Mouse (Mus musculus): ENCODE data around the gene Ttc28. TPM values are rescaled to one million over a fixed set of nuclear protein-coding genes. Genes with fewer than 3 reads are reported as not detected.

The Ttc28 gene
- polyA plus RNA-seq, 1 experiment from 2014 or later: 12.9 TPM

DNA sequence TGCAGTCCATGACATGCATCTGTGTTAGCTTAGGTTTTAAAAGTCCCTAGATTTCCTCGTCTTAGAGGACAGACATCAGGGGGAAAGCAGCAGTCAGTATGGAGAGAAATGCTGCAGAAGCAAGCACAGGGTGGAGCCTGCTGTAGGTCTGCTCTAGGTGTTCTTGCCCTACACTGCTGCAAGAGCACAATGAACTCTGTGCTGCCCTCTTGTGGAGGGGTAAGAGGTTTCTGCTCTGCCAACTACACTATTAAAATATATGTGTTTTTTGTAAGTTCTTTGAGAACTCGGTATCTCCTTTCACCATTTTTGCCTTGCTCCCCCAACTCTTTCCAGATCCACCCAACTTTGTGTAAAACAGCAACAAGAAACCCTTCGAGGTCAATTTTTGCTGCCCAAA, 425.1 kb downstream of the Ttc28 start:
- no peak for ATAC-seq (ENCODE audit: insufficient number of reproducible peaks, low FRiP score, low TSS enrichment, low read depth)
- DNase-seq (ENCODE audit: low spot score): no peak
- H3K36me3 ChIP-seq (ENCODE audit: control insufficient read depth, insufficient read depth, low read length): no peaks in the 10 kb centered on the region
- no peaks in the 10 kb centered on the region for H3K4me1 ChIP-seq (ENCODE audit: control insufficient read depth, insufficient read depth, low read length)
- 89% methylated on average over 3 of the region's 3 CpGs for WGBS
- H3K27ac ChIP-seq (replicated peaks; ENCODE audit: low read depth, low read length): no peak overlapping the region
- no peak overlapping the region for H3K4me2 ChIP-seq (ENCODE audit: low read depth, severe bottlenecking)
- H3K27me3 ChIP-seq (ENCODE audit: control insufficient read depth, insufficient read depth, low read length): no peaks in the 10 kb centered on the region
- H3K9me3 ChIP-seq (ENCODE audit: control insufficient read depth, low read length): no peaks in the 10 kb centered on the region
- no peak overlapping the region for H3K4me3 ChIP-seq (ENCODE audit: low read depth, low read length)
- H3K9ac ChIP-seq (ENCODE audit: low read length): no peak overlapping the region

GRCm38 (mm10) chr5:111310185-111310584, 430.6 kb downstream of the Ttc28 start:
- no peak overlapping the region for H3K4me3 ChIP-seq (ENCODE audit: low read depth, low read length)
- DNase-seq (ENCODE audit: low spot score) (no peak), ATAC-seq (ENCODE audit: insufficient number of reproducible peaks, low FRiP score, low TSS enrichment, low read depth) (no peak)
- H3K36me3 ChIP-seq (ENCODE audit: control insufficient read depth, insufficient read depth, low read length): no peaks in the 10 kb centered on the region
- no peak overlapping the region for H3K4me2 ChIP-seq (ENCODE audit: low read depth, severe bottlenecking)
- H3K9ac ChIP-seq (ENCODE audit: low read length): no peak overlapping the region
- no peaks in the 10 kb centered on the region for H3K4me1 ChIP-seq (ENCODE audit: control insufficient read depth, insufficient read depth, low read length)
- H3K27ac ChIP-seq (replicated peaks; ENCODE audit: low read depth, low read length): no peak overlapping the region
- H3K27me3 ChIP-seq (ENCODE audit: control insufficient read depth, insufficient read depth, low read length): no peaks in the 10 kb centered on the region
- no peaks in the 10 kb centered on the region for H3K9me3 ChIP-seq (ENCODE audit: control insufficient read depth, low read length)
- WGBS: 82% methylated on average over 6 of the region's 6 CpGs

DNA sequence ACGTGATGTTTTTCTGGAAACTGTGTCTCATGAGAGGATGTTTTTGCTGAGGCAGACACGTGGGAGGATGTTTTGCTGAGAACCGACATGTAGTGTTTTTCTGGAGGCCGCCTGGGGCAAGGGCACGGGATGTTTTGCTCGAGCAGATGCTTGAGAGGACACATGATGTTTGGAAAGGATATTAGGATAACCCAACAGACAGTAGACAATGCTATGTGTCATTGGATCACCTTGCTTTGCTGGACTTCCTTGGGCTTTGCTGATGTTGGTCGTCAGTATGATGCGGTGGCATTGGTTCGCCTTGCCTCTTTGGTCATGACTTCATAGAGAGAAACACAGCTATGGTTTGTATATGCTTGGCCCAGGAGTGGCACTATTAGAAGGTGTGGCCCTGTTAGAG, 434.2 kb downstream of the Ttc28 start:
- H3K4me3 ChIP-seq (ENCODE audit: low read depth, low read length): no peak overlapping the region
- no peaks in the 10 kb centered on the region for H3K9me3 ChIP-seq (ENCODE audit: control insufficient read depth, low read length)
- no peak for DNase-seq (ENCODE audit: low spot score)
- WGBS: 90% methylated on average over 9 of the region's 9 CpGs
- no peaks in the 10 kb centered on the region for H3K36me3 ChIP-seq (ENCODE audit: control insufficient read depth, insufficient read depth, low read length)
- H3K4me1 ChIP-seq (ENCODE audit: control insufficient read depth, insufficient read depth, low read length): no peaks in the 10 kb centered on the region
- no peak overlapping the region for H3K9ac ChIP-seq (ENCODE audit: low read length)
- H3K4me2 ChIP-seq (ENCODE audit: low read depth, severe bottlenecking): no peak overlapping the region
- no peak overlapping the region for H3K27ac ChIP-seq (replicated peaks; ENCODE audit: low read depth, low read length)
- no peak for ATAC-seq (ENCODE audit: insufficient number of reproducible peaks, low FRiP score, low TSS enrichment, low read depth)
- H3K27me3 ChIP-seq (ENCODE audit: control insufficient read depth, insufficient read depth, low read length): no peaks in the 10 kb centered on the region

- no peak overlapping the region for H3K27ac ChIP-seq (replicated peaks; ENCODE audit: low read depth, low read length)
- H3K4me1 ChIP-seq (ENCODE audit: control insufficient read depth, insufficient read depth, low read length): no peaks in the 10 kb centered on the region
- DNase-seq (ENCODE audit: low spot score) (no peak), ATAC-seq (ENCODE audit: insufficient number of reproducible peaks, low FRiP score, low TSS enrichment, low read depth) (no peak)
- no peak overlapping the region for H3K4me3 ChIP-seq (ENCODE audit: low read depth, low read length)
- no peak overlapping the region for H3K9ac ChIP-seq (ENCODE audit: low read length)
- H3K36me3 ChIP-seq (ENCODE audit: control insufficient read depth, insufficient read depth, low read length): no peaks in the 10 kb centered on the region
- H3K4me2 ChIP-seq (ENCODE audit: low read depth, severe bottlenecking): no peak overlapping the region
- H3K9me3 ChIP-seq (ENCODE audit: control insufficient read depth, low read length): no peaks in the 10 kb centered on the region
- no peaks in the 10 kb centered on the region for H3K27me3 ChIP-seq (ENCODE audit: control insufficient read depth, insufficient read depth, low read length)
- WGBS: 90% methylated on average over 6 of the region's 6 CpGs
Measured at GRCm38 (mm10) chr5:111315061-111315460, 435.5 kb downstream of the Ttc28 start.

DNA sequence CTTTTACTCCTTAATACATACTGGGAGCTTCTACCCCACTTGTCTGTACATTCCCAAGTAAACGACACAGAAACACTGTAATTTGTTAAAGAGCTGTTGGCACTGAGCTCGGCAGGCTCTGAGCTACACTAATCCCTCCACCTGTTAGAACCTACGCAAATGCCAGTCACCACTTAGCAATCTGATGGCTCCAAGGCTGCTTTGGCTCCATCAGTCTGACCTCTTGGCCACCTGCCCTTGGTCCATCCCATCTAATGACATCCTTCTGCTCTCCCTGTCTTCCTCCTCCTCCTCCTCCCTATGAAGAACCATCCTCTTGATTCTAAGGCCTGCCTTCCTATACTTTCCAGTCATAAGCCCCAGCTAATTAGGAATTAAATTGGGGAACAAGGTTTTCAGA, 437.9 kb downstream of the Ttc28 start:
- Histone ChIP-seq H3K9me3 (ENCODE audit: control insufficient read depth, low read length) (no peaks in the 10 kb centered on the region), H3K36me3 (ENCODE audit: control insufficient read depth, insufficient read depth, low read length) (no peaks in the 10 kb centered on the region), H3K27ac (replicated peaks; ENCODE audit: low read depth, low read length) (no peak overlapping the region), H3K4me2 (ENCODE audit: low read depth, severe bottlenecking) (no peak overlapping the region), H3K9ac (ENCODE audit: low read length) (no peak overlapping the region), H3K4me1 (ENCODE audit: control insufficient read depth, insufficient read depth, low read length) (no peaks in the 10 kb centered on the region), H3K27me3 (ENCODE audit: control insufficient read depth, insufficient read depth, low read length) (no peaks in the 10 kb centered on the region), H3K4me3 (ENCODE audit: low read depth, low read length) (no peak overlapping the region)
- ATAC-seq (ENCODE audit: insufficient number of reproducible peaks, low FRiP score, low TSS enrichment, low read depth) (no peak), DNase-seq (ENCODE audit: low spot score) (no peak)
- WGBS: 68% methylated on average over 3 of the region's 3 CpGs

DNA sequence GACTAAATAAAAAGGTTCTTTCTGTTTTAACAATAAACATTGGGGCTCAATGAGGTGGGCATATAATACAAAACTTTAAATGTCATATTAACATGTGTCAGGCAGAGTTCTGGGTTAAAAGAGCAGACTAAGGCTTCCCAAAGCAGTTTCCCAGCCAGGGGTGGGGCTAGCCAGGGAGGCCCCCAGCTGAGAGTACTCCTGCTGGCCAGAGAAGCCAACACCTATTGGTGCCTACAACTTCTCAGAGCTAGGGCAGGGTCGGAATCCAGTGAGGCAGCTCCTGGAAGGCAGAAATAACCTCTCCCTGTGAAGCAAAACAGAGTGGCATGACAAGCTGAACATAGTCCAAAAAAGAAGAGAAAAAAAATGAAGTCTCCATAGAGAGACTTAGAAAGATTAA, 439.3 kb downstream of the Ttc28 start:
- 73% methylated on average over 1 of the region's 1 CpGs for WGBS
- H3K4me2 ChIP-seq (ENCODE audit: low read depth, severe bottlenecking): no peak overlapping the region
- no peaks in the 10 kb centered on the region for H3K4me1 ChIP-seq (ENCODE audit: control insufficient read depth, insufficient read depth, low read length)
- H3K9me3 ChIP-seq (ENCODE audit: control insufficient read depth, low read length): no peaks in the 10 kb centered on the region
- H3K27ac ChIP-seq (replicated peaks; ENCODE audit: low read depth, low read length): no peak overlapping the region
- DNase-seq (ENCODE audit: low spot score) (no peak), ATAC-seq (ENCODE audit: insufficient number of reproducible peaks, low FRiP score, low TSS enrichment, low read depth) (no peak)
- no peak overlapping the region for H3K9ac ChIP-seq (ENCODE audit: low read length)
- H3K36me3 ChIP-seq (ENCODE audit: control insufficient read depth, insufficient read depth, low read length): no peaks in the 10 kb centered on the region
- H3K27me3 ChIP-seq (ENCODE audit: control insufficient read depth, insufficient read depth, low read length): no peaks in the 10 kb centered on the region
- H3K4me3 ChIP-seq (ENCODE audit: low read depth, low read length): no peak overlapping the region

DNA sequence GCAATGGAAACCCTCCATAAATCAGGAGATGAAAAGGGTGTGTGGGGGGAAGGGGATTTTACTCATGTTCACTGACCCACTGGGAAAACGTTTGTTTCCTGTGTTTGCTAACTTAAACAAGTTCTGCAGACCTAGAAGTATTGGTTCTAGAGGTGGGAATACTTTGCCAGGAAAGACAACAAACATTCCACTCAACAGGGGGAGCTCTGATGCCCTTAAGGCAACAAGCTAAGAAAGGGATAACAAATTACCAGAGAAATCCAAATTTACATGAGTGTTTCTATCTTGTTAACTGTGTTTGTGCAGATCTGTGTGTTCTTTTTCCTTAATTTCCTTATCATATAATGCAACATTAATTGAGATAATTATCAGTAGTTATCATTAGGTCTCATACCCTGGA, 446.2 kb downstream of the Ttc28 start:
- no peak overlapping the region for H3K27ac ChIP-seq (replicated peaks; ENCODE audit: low read depth, low read length)
- 19% methylated on average over 1 of the region's 1 CpGs for WGBS
- no peak overlapping the region for H3K4me3 ChIP-seq (ENCODE audit: low read depth, low read length)
- DNase-seq (ENCODE audit: low spot score): no peak
- no peaks in the 10 kb centered on the region for H3K9me3 ChIP-seq (ENCODE audit: control insufficient read depth, low read length)
- no peak overlapping the region for H3K9ac ChIP-seq (ENCODE audit: low read length)
- ATAC-seq (ENCODE audit: insufficient number of reproducible peaks, low FRiP score, low TSS enrichment, low read depth): no peak
- no peaks in the 10 kb centered on the region for H3K36me3 ChIP-seq (ENCODE audit: control insufficient read depth, insufficient read depth, low read length)
- H3K27me3 ChIP-seq (ENCODE audit: control insufficient read depth, insufficient read depth, low read length): no peaks in the 10 kb centered on the region
- H3K4me1 ChIP-seq (ENCODE audit: control insufficient read depth, insufficient read depth, low read length): no peaks in the 10 kb centered on the region
- H3K4me2 ChIP-seq (ENCODE audit: low read depth, severe bottlenecking): no peak overlapping the region

GRCm38 (mm10) chr5:111327420-111327819, 447.8 kb downstream of the Ttc28 start:
- no peaks in the 10 kb centered on the region for H3K36me3 ChIP-seq (ENCODE audit: control insufficient read depth, insufficient read depth, low read length)
- no peak overlapping the region for H3K9ac ChIP-seq (ENCODE audit: low read length)
- no peak overlapping the region for H3K27ac ChIP-seq (replicated peaks; ENCODE audit: low read depth, low read length)
- H3K4me2 ChIP-seq (ENCODE audit: low read depth, severe bottlenecking): no peak overlapping the region
- H3K4me3 ChIP-seq (ENCODE audit: low read depth, low read length): no peak overlapping the region
- H3K4me1 ChIP-seq (ENCODE audit: control insufficient read depth, insufficient read depth, low read length): peaks cover 9% of the 10 kb centered on the region
- DNase-seq (ENCODE audit: low spot score) (no peak), ATAC-seq (ENCODE audit: insufficient number of reproducible peaks, low FRiP score, low TSS enrichment, low read depth) (no peak)
- H3K27me3 ChIP-seq (ENCODE audit: control insufficient read depth, insufficient read depth, low read length): no peaks in the 10 kb centered on the region
- no peaks in the 10 kb centered on the region for H3K9me3 ChIP-seq (ENCODE audit: control insufficient read depth, low read length)
- WGBS: 80% methylated on average over 7 of the region's 7 CpGs

DNA sequence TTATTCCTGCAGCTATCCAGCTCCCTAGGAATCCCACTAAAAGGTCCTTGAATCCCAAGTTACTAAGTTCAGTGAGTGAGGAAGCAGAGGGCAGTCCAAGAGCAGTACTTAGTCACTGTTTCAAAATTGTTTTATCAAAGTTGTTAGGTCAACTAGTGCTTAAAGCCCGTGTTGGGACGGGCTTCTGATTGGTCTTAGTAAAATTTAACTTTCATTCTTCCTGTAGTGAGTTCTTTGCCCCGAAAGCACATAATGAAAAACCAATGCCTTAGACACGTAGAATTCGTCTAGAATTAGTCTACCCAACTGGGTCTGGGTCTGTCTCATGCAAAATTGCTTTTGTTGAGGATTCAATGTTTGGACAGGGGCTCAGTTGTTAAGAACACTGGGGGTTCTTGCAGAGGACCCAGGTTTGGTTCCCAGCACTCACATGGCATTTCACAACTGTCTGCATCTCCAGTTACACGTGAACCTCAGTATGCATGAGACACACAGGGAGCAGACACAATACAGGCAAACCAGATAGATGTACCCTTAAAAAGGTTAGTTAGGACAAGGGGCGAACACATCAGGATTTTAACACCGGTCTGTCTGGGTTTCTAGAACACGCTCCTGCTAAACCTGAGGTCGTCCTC, 450.3 kb downstream of the Ttc28 start:
- ATAC-seq (ENCODE audit: insufficient number of reproducible peaks, low FRiP score, low TSS enrichment, low read depth): no peak
- Histone ChIP-seq H3K4me1 (ENCODE audit: control insufficient read depth, insufficient read depth, low read length) (peaks cover 10% of the 10 kb centered on the region), H3K9ac (ENCODE audit: low read length) (peak overlapping the region; percentile 79), H3K4me3 (ENCODE audit: low read depth, low read length) (peak overlapping the region; percentile 98), H3K9me3 (ENCODE audit: control insufficient read depth, low read length) (no peaks in the 10 kb centered on the region), H3K27ac (replicated peaks; ENCODE audit: low read depth, low read length) (peak overlapping the region; percentile 72), H3K36me3 (ENCODE audit: control insufficient read depth, insufficient read depth, low read length) (no peaks in the 10 kb centered on the region; the same call in 1 of the 2 replicates), H3K4me2 (ENCODE audit: low read depth, severe bottlenecking) (peak overlapping the region; percentile 71), H3K27me3 (ENCODE audit: control insufficient read depth, insufficient read depth, low read length) (no peaks in the 10 kb centered on the region)
- 30% methylated on average over 10 of the region's 10 CpGs for WGBS
- no peak for DNase-seq (ENCODE audit: low spot score)
